Mouse (Mus musculus) neural tube, embryonic 14.5 days (tissue): Measurements from ENCODE around the gene Pla1a. TPM values are rescaled to one million over a fixed set of nuclear protein-coding genes. Genes with fewer than 3 reads are reported as not detected.
"Not testable (repeated sequence)": the region's sequence is repeated elsewhere in the genome, so short reads cannot be mapped to it uniquely, and the experiment has no call there.

ENCODE experiments used
- ATAC-seq: fragments of 200-750 bp; cut with Nextera tagmentation; 2 replicates; pipeline ENCODE4 v1.8.0; 2017; ENCODE audit warnings: low read depth, mild to moderate bottlenecking, moderate TSS enrichment, moderate library complexity
- H3K27ac ChIP-seq: fragments of 300-500 bp; sonication (generic); 2 replicates; pipeline ENCODE4 v1.5.1; 2014; ENCODE audit warnings: low read depth, mild to moderate bottlenecking, control low read depth, low read length, moderate library complexity, mixed read lengths
- H3K27me3 ChIP-seq: fragments of 300-500 bp; sonication (generic); 2 replicates; pipeline ENCODE4 v1.6.1; 2014; ENCODE audit warnings: low read length; ENCODE audit not compliant: control insufficient read depth, insufficient read depth
- H3K36me3 ChIP-seq: fragments of 300-500 bp; sonication (generic); 2 replicates; pipeline ENCODE4 v1.6.1; 2014; ENCODE audit warnings: low read length, mixed read lengths; ENCODE audit not compliant: control insufficient read depth, insufficient read depth
- H3K4me1 ChIP-seq: fragments of 300-500 bp; sonication (generic); 2 replicates; pipeline ENCODE4 v1.6.1; 2014; ENCODE audit warnings: low read length; ENCODE audit not compliant: control insufficient read depth, insufficient read depth
- H3K4me2 ChIP-seq: fragments of 300-500 bp; sonication (generic); 2 replicates; pipeline ENCODE4 v1.6.1; 2014; ENCODE audit warnings: mild to moderate bottlenecking, low read depth, low read length, control low read depth
- H3K4me3 ChIP-seq: fragments of 300-500 bp; sonication (generic); 2 replicates; pipeline ENCODE4 v1.5.1; 2014; ENCODE audit warnings: low read depth, low read length, control low read depth, mixed read lengths
- H3K9ac ChIP-seq: fragments of 300-500 bp; sonication (generic); replicated peaks from 2 replicates; pipeline ENCODE4 v1.6.1; 2014; ENCODE audit warnings: low read depth, mild to moderate bottlenecking, control low read depth, low read length, mixed read lengths
- H3K9me3 ChIP-seq: fragments of 300-500 bp; sonication (generic); 2 replicates; pipeline ENCODE4 v1.6.1; 2016; ENCODE audit warnings: low read length; ENCODE audit not compliant: control insufficient read depth
- WGBS: fragments of 180-500 bp; shearing (Covaris S2); extraction: QIAGEN DNeasy Blood & Tissue Kit; methylation state at CpG from one replicate; pipeline ENCODE4 v1.1.7; 2014; 5-methylcytosine and 5-hydroxymethylcytosine counted together
- polyA plus RNA-seq: library from polyadenylated mRNA; unstranded; fragments of >200 nt; fragmentation: Nextera tagmentation; extraction: Ambion mirVana; gene quantifications from 2 replicates; pipeline ENCODE4 v1.2.1, GENCODE M21; 2014

Pla1a gene
- 0.47 and 0.70 TPM in 2 replicates for polyA plus RNA-seq

DNA sequence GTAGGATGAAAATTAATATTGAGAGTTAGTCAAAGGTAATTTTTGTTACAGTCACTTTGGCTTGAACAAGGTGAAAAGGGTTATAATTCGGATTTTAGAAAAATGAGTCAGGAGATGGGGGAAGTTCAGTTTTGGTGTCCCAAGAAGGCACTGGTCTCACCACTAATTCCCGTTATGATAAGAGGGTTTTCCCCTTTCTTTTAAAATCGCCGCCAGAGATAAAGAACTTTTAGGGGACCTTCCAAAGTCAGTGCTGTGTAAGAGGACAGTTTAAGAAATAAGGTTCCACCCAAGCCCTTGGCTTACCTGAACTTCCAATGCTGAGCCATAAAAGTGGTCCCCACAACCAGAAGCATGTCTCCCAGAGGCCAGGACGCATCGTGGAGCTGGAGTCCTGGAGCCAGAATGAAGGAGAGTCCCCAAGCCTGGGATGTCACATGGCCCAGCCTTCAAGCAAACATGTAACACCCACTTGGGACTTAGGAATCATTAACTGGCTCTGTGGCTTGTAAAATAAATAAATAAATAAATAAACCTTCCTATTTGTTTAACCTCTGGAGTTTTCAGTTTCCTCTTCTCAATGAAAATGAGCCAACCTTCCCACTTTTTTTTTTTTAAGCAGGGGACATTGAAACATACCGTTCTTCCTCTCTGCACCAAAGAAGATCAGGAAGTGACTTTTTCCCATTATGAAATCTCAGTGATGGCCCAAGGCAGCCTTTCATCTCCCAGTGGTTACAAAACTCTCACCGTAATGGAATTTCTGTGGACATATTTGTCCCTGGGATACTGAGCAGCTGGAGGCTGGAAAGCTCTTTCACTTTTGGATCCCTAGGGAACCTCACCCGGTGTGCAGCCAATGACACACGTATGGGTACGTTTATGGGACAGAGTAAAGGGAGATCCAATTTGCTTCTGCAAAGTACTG, at the start of gene Pla1a:
Pla1a (minus strand) TSS at position 648 of the 928 bp plus-strand sequence.
- H3K4me3 ChIP-seq, result no peak within 1 kb of the TSS
- H3K36me3 ChIP-seq, result no peaks in the 10 kb centered on the region
- H3K4me1 ChIP-seq, result no peaks in the 10 kb centered on the region
- no peak within 1 kb of the TSS for H3K27ac ChIP-seq
- no peak for ATAC-seq
- no peak within 1 kb of the TSS for H3K9ac ChIP-seq
- no peak within 1 kb of the TSS for H3K4me2 ChIP-seq
- H3K9me3 ChIP-seq, result no peaks in the 10 kb centered on the region
- no peaks in the 10 kb centered on the region for H3K27me3 ChIP-seq
- WGBS, result 81% methylated on average over 11 of the region's 11 CpGs

DNA sequence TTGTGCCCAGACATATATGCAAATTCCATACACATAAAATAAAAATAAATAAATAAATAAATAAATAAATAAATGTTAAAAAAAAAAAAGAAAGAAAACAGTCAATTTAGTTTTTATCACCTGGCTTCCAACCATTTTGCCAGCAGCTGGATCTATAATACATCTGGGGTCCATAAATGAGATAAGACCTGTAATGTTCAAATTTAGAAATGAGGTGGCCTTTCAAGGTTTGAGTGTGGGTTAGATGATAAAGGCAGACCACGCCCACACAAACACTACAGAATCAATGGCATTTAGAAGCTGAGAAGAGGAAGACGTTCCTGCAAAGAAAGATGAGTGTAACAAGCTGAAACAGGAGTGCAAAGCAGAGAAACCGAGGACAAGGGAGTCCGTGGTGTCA, 48.4 kb upstream of the Pla1a start:
- ATAC-seq, result no peak
- no peaks in the 10 kb centered on the region for H3K4me1 ChIP-seq
- no peaks in the 10 kb centered on the region for H3K27me3 ChIP-seq
- no peak overlapping the region for H3K27ac ChIP-seq
- H3K36me3 ChIP-seq, result no peaks in the 10 kb centered on the region
- no peak overlapping the region for H3K4me2 ChIP-seq
- no peak overlapping the region for H3K4me3 ChIP-seq
- no peak overlapping the region for H3K9ac ChIP-seq
- no peaks in the 10 kb centered on the region for H3K9me3 ChIP-seq
- WGBS, result 77% methylated on average over 4 of the region's 4 CpGs

DNA sequence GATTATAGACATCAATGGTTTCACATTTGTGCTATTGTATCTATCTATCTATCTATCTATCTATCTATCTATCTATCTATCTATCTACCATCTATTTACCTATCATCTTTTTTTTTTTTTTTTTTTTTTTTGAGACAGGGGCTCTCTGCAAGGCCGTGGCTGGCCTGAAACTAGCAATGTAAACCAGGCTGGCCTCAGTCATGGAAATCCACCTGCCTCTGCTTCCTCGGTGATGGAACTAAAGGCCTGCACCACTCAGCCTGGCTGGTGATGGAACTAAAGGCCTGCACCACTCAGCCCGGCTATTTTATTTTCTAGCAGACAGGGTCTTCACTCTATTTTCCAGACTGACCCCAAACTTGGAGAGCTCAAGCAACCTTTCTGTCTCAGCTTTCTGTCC, 45.4 kb upstream of the Pla1a start:
- H3K4me3 ChIP-seq, result no peak overlapping the region
- H3K36me3 ChIP-seq, result no peaks in the 10 kb centered on the region
- no peaks in the 10 kb centered on the region for H3K27me3 ChIP-seq
- no peak overlapping the region for H3K27ac ChIP-seq
- no peak overlapping the region for H3K4me2 ChIP-seq
- ATAC-seq, result no peak
- no peaks in the 10 kb centered on the region for H3K9me3 ChIP-seq
- H3K9ac ChIP-seq, result no peak overlapping the region
- WGBS, result 89% methylated on average over 3 of the region's 3 CpGs
- no peaks in the 10 kb centered on the region for H3K4me1 ChIP-seq

DNA sequence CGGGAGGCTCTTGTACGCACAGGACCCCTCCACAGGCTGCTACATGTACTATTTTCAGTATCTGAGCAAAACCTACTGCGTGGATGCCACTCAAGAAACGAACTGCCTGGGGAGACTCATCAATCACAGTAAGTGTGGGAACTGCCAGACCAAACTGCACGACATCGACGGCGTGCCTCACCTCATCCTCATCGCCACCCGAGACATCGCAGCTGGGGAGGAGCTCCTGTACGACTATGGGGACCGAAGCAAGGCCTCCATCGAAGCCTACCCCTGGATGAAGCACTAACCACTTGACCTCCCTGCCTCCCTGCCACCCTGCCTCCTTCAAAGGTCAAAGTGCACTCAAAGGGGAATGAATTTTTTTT, 44.3 kb upstream of the Pla1a start:
- Histone ChIP-seq H3K9ac (0 out of 2 replicates have a peak overlapping the region, but pooled peaks have one; percentile 32), H3K4me2 (peak overlapping the region; percentile 49), H3K4me3 (peak overlapping the region; percentile 21)
- H3K36me3 ChIP-seq, H3K9me3 ChIP-seq, H3K27ac ChIP-seq, H3K4me1 ChIP-seq, H3K27me3 ChIP-seq: not testable (repeated sequence)
- 21% methylated on average over 14 of the region's 14 CpGs for WGBS
- ATAC-seq, result peak; percentile 60

DNA sequence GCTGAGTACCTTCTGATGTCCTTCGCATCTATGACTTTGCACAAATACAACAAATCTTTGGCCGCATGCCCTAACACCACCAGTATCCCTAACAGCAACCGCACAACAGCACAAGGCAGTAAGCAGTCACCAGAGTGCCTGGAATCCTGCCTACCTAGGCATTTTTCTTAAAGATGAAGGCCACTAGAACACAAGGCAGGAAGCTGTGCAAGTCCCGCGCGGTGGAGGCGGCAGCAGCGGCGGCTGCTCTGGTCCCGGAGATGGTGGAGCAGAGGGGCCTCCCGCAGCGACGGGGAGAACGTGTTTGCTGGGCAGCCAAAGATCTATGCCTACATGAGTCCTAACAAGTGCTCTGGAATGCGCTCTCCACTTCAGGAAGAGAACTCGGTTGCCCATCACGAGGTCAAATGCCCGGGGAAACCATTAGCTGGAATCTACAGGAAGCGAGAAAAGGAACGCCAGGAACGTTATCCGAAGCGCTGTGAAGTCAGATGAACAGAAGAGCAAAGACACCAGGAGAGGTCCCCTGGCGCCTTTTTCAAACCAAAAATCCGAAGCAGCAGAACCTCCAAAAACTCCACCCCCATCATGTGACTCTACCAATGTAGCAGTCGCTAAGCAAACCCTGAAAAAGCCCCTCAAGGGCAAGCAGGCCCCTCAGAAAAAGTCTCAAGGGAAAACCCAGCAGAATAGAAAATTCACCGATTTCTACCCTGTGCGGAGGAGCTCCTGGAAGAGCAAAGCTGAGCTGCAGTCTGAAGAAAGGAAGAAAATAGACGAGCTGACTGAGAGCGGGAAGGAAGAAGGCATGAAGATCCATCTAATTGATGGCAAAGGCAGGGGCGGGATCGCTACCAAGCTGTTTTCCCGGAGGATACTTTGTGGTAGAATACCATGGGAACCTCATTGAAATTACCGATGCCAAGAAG, 43.6 kb upstream of the Pla1a start:
- Histone ChIP-seq H3K27ac (no peak overlapping the region), H3K4me1 (no peaks in the 10 kb centered on the region), H3K36me3 (no peaks in the 10 kb centered on the region), H3K4me2 (peak overlapping the region; percentile 49), H3K27me3 (no peaks in the 10 kb centered on the region), H3K9ac (peak overlapping the region; percentile 32), H3K9me3 (no peaks in the 10 kb centered on the region), H3K4me3 (peak overlapping the region; percentile 21)
- WGBS, result 11% methylated on average over 34 of the region's 34 CpGs
- ATAC-seq, result peak; percentile 61

DNA sequence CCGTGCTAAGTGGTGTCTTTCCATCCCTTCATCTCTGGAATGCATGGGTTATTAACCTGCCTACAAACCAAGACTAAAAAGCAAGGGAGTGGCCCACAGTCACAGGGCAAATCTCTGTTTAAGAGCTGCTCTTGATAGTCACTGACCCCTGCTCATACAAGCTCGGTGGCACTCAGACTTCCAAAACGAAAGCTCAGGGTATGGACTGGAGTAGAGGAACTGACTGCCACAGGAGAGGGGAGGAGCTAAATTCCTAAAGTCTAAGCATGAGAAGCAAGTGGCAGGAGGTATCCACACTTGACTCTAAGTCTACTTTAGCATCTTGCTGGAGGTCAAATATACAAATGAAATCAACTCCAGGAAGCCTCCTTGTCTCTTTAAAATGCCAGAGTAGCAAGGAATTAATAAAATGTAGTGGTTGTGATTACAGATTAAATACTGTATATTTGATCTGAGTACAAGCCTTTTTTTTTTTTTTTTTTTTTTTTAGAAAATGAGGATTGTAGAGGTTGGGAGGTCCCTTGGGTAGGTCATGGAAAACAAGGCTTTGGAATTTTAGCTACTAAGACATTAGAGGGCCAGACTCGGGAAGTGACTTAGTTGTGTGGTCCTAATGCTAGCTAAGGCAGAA, 42.9 kb upstream of the Pla1a start:
- Histone ChIP-seq H3K9me3 (no peaks in the 10 kb centered on the region), H3K27me3 (no peaks in the 10 kb centered on the region), H3K27ac (no peak overlapping the region), H3K4me2 (peak overlapping the region; percentile 49; the same call in 1 of the 2 replicates), H3K9ac (no peak overlapping the region), H3K4me1 (no peaks in the 10 kb centered on the region), H3K4me3 (no peak overlapping the region), H3K36me3 (no peaks in the 10 kb centered on the region)
- no peak for ATAC-seq
- WGBS, result 61% methylated on average over 4 of the region's 4 CpGs

DNA sequence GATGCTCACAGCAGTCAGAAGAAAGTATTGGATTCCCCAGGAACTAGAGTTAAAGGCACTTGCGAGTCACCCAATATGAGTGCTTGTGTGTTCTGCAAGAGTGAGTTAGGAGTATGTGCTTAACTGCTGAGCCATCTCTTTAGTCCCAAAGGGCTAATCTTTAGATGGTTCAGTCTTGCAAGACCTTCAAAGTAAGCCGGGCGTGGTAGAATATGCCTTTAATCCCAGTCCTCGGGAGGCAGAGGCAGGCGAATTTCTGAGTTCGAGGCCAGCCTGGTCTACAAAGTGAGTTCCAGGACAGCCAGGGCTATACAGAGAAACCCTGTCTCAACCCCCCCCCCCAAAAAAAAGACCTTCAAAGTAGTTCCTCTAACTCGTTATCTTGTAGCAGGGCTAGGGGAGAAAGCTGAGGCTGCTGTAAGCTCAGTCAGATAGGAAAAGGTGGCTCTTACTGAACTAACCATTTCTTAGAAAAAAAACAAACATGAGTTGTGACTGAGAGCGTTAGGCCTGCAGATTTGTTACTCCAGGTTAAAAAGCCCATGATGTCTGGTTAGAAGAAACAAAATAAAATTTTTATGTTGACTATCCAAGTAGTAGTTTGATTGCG, 41.8 kb upstream of the Pla1a start:
- H3K4me1 ChIP-seq, result no peaks in the 10 kb centered on the region
- no peak for ATAC-seq
- H3K4me2 ChIP-seq, result no peak overlapping the region
- H3K4me3 ChIP-seq, result no peak overlapping the region
- WGBS, result 92% methylated on average over 9 of the region's 9 CpGs
- H3K36me3 ChIP-seq, result no peaks in the 10 kb centered on the region
- no peaks in the 10 kb centered on the region for H3K27me3 ChIP-seq
- H3K27ac ChIP-seq, result no peak overlapping the region
- no peaks in the 10 kb centered on the region for H3K9me3 ChIP-seq
- no peak overlapping the region for H3K9ac ChIP-seq

DNA sequence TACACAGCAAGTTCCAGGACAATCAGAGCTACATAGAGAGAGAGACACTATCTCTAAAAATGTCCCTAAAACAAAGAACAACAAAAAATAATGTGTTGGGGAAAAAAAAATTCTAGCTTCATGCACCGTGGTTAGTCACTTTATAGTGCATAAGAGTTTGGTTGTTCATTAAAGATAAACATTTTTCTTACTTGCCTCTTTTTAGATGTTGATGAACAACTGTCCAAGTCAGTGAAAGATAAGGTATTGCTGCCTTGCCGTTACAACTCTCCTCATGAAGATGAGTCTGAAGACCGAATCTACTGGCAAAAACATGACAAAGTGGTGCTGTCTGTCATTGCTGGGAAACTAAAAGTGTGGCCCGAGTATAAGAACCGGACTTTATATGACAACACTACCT, 40.7 kb upstream of the Pla1a start:
- Histone ChIP-seq H3K27me3 (no peaks in the 10 kb centered on the region), H3K9ac (no peak overlapping the region), H3K27ac (no peak overlapping the region), H3K36me3 (no peaks in the 10 kb centered on the region), H3K9me3 (no peaks in the 10 kb centered on the region), H3K4me3 (no peak overlapping the region), H3K4me1 (no peaks in the 10 kb centered on the region), H3K4me2 (no peak overlapping the region)
- 91% methylated on average over 5 of the region's 5 CpGs for WGBS
- ATAC-seq, result no peak
